Mouse (Mus musculus): Measurements from ENCODE around the gene Kcnh5. TPM values are rescaled to one million over a fixed set of nuclear protein-coding genes. Genes with fewer than 3 reads are reported as not detected.

The Kcnh5 gene
- total RNA-seq, 2 experiments from 2014 or later, result not detected

- no peak for DNase-seq
- intact Hi-C loops (cut with DNase I), result no loop called here
These were observed 207.7 kb downstream of the Kcnh5 start for GRCm38 (mm10) chr12:74969420-74969819.

- intact Hi-C loops (cut with DNase I), result no loop called here
- DNase-seq, result no peak
These were observed 210.9 kb downstream of the Kcnh5 start for GRCm38 (mm10) chr12:74966266-74966665.

GRCm38 (mm10) chr12:74952661-74953060, 224.5 kb downstream of the Kcnh5 start:
- intact Hi-C loops (cut with DNase I), result no loop called here
- no peak for DNase-seq

GRCm38 (mm10) chr12:74951124-74952115, 225.7 kb downstream of the Kcnh5 start:
- intact Hi-C loops (cut with DNase I), result no loop called here
- no peak for DNase-seq

- intact Hi-C loops (cut with DNase I), result no loop called here
- DNase-seq, result no peak
These were observed 275.8 kb downstream of the Kcnh5 start for GRCm38 (mm10) chr12:74901331-74901730.

- DNase-seq, result no peak
- intact Hi-C loops (cut with DNase I), result no loop called here
These were observed 276.4 kb downstream of the Kcnh5 start for GRCm38 (mm10) chr12:74900777-74901176.

- intact Hi-C loops (cut with DNase I), result no loop called here
- no peak for DNase-seq
These were observed 278.1 kb downstream of the Kcnh5 start for GRCm38 (mm10) chr12:74899055-74899454.

- DNase-seq, result no peak
- intact Hi-C loops (cut with DNase I), result no loop called here
These were observed 278.9 kb downstream of the Kcnh5 start for GRCm38 (mm10) chr12:74898211-74898610.

- intact Hi-C loops (cut with DNase I), result no loop called here
- no peak for DNase-seq
These were observed 282.2 kb downstream of the Kcnh5 start for GRCm38 (mm10) chr12:74894870-74895423.

GRCm38 (mm10) chr12:74889419-74889818, 287.7 kb downstream of the Kcnh5 start:
- intact Hi-C loops (cut with DNase I), result no loop called here
- DNase-seq, result no peak

GRCm38 (mm10) chr12:74887064-74887463, 290.1 kb downstream of the Kcnh5 start:
- intact Hi-C loops (cut with DNase I), result no loop called here
- DNase-seq, result no peak

GRCm38 (mm10) chr12:74881344-74881743, 295.8 kb downstream of the Kcnh5 start:
- DNase-seq, result no peak
- intact Hi-C loops (cut with DNase I), result no loop called here

GRCm38 (mm10) chr12:74855666-74856065, 321.5 kb downstream of the Kcnh5 start:
- no peak for DNase-seq
- intact Hi-C loops (cut with DNase I), result no loop called here

- intact Hi-C loops (cut with DNase I), result no loop called here
- DNase-seq, result no peak
These were observed 322.9 kb downstream of the Kcnh5 start for GRCm38 (mm10) chr12:74854263-74854662.

GRCm38 (mm10) chr12:74850323-74850722, 326.8 kb downstream of the Kcnh5 start:
- no peak for DNase-seq
- intact Hi-C loops (cut with DNase I), result no loop called here

GRCm38 (mm10) chr12:74849912-74850311, 327.2 kb downstream of the Kcnh5 start:
- DNase-seq, result no peak
- intact Hi-C loops (cut with DNase I), result no loop called here

- intact Hi-C loops (cut with DNase I), result no loop called here
- no peak for DNase-seq
These were observed 328.4 kb downstream of the Kcnh5 start for GRCm38 (mm10) chr12:74848611-74849347.
